Mouse (Mus musculus): ENCODE measurements around the gene Top3b. TPM values are rescaled to one million over a fixed set of nuclear protein-coding genes. Genes with fewer than 3 reads are reported as not detected.

Gene Top3b
- total RNA-seq, 2 experiments from 2014 or later: 53.3 to 76.9 TPM

Other genes with a start within 250 kb of the Top3b start
- not detected for gene Olfr19, start 194.3 kb upstream of the Top3b start, total RNA-seq (2021)
- 1 to 10 TPM; 6.0 to 6.9 TPM for gene Spag6l, start 41.3 kb upstream of the Top3b start, total RNA-seq (2021)
- gene Igll1, start 6.8 kb upstream of the Top3b start, total RNA-seq (2021): not detected
- under 1 TPM in 1 of 2 experiments, not detected in 1; 0.77 TPM for gene Vpreb1, start 107 bp downstream of the Top3b start, total RNA-seq (2021)
- gene Ppm1f, start 25.7 kb downstream of the Top3b start, total RNA-seq (2021): 10 to 100 TPM; 44.9 to 52.7 TPM
- 100 to 1,000 TPM; 478 to 491 TPM for gene Mapk1, start 112.6 kb downstream of the Top3b start, total RNA-seq (2021)
- 10 to 100 TPM; 42.6 TPM for gene Ypel1, start 199.0 kb downstream of the Top3b start, total RNA-seq (2021)
- gene Ppil2, start 240.5 kb downstream of the Top3b start, total RNA-seq (2021): 10 to 100 TPM; 76.3 to 92.1 TPM

All from left cerebral cortex, postnatal 36 days (tissue).